Mouse (Mus musculus) C2C12 (cell line): Measurements from ENCODE around the gene Nipa1.

Experiments
- CEBPB ChIP-seq: IDR thresholded peaks from one replicate; pipeline ENCODE4 v1.6.1; 2011; ENCODE audit warnings: low read depth, mild to moderate bottlenecking, control low read depth, moderate library complexity
- CTCF ChIP-seq: IDR thresholded peaks from one replicate; pipeline ENCODE4 v1.5.1; 2011; ENCODE audit not compliant: control insufficient read depth, insufficient read depth, insufficient read length
- MAX ChIP-seq: IDR thresholded peaks from one replicate; pipeline ENCODE4 v1.6.1; 2011; ENCODE audit warnings: mild to moderate bottlenecking, control low read depth
- USF1 ChIP-seq: IDR thresholded peaks from one replicate; pipeline ENCODE4 v1.6.1; 2011; ENCODE audit warnings: low read depth, mild to moderate bottlenecking, control low read depth, moderate library complexity

- TF ChIP-seq CTCF (no peak), MAX (no peak), CEBPB (no peak), USF1 (no peak)
Measured at GRCm38 (mm10) chr7:55957916-55958315, 61.8 kb downstream of the Nipa1 start.
